Mouse (Mus musculus): ENCODE data around the gene Rtbdn.

GRCm38 (mm10) chr8:84909949-84910348 is 36.8 kb upstream of the Rtbdn start:
- TF ChIP-seq CTCF (IDR thresholded peaks at IDR 0.05; ENCODE audit: low read depth, low read length) (no peak), POLR2A (IDR thresholded peaks at IDR 0.05; ENCODE audit: borderline replicate concordance, low read depth, low read length) (no peak)
